Mouse (Mus musculus): ENCODE results near the gene Chrm4.

GRCm38 (mm10) chr2:91953825-91954224 is 26.8 kb downstream of the Chrm4 start:
- TF ChIP-seq CTCF (IDR thresholded peaks at IDR 0.05; ENCODE audit: insufficient read depth, low read depth, low read length) (no peak), POLR2A (IDR thresholded peaks at IDR 0.05; ENCODE audit: insufficient read depth, low read depth, low read length) (no peak)
